Mouse (Mus musculus) ovary, postnatal 36 days (tissue): Measurements from ENCODE around the gene Elovl1.

Experiments used
- DNase-seq: peaks from one replicate; pipeline ENCODE4 v3.0.0; 2022; ENCODE audit warnings: low spot score, mixed read lengths

The Elovl1 gene

DNA sequence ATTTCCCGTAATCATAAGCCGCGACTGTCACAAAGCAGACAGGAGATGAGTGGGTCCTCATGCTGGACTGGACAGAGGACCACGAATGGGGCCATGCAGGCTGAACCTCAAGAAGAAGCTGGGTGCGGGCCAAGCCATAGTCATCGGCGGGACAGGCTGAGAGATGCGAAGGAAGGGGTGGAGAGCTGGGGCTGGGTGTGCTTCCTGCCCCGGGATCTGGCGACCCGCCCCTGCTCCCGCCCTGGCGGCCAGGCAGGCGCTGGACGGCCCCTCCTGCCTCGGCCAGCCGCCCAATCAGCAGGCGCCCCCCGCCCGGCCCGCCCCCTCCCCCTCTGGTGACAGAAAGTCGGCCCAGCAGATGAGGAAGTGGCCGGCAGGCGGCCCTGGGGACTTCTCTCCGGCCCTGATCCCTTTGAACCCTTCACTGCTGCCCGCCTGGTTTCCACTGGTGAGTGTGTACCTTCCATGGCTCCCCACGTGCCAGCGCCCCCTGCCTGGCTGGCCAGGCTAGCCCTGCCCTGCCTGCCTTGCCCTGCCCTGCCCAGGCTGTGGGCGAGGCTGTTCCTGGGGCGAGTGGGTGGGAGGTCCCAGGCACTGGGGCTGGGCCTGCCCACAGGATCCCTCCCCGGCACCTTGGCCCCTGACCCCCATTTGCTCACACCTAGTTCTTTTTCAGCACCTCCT, at the start of gene Elovl1:
TSS of gene Elovl1 (plus strand) at position 326 of the 684 bp plus-strand sequence.
- peak; percentile 93 for DNase-seq

DNA sequence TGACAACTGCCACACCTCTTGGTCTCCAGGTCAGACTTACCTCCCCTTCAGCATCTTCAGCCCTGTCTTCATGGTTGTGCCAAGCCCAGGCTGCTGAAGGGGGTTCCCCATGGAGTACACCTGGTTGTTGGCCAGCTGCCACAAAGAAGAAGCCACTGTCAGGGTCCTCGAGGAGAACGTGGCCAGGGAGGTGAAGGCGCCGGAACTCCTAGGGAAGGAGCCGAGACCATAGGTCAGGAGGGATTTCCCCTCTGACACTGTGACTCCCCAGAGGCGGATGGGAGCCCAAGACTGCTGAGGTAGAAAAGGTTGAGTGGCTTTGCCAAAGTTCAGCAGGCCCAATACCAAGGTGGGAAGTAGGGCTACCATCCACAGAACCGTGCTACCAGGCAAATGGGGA, 44.6 kb upstream of the Elovl1 start:
- DNase-seq = no peak

DNA sequence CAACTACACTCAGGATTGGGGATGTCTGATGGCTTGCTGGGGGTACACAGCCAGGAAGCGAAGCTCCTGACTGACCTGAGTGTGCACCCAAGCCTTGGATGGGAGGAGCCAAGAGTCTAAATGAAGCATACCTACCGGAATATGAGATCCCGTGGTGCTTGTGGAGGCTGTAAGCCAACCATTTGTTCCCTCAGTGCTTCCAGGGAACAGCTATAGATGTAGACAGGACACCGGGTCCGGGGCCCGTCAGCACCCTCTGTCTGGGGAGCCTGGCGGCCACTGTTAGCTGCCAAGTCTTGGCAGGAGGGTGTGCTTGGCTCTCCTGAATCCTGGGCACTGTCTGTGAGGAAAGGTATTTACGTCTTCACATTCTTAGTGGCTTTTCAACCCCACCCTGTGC, 40.6 kb upstream of the Elovl1 start:
- no peak for DNase-seq

DNA sequence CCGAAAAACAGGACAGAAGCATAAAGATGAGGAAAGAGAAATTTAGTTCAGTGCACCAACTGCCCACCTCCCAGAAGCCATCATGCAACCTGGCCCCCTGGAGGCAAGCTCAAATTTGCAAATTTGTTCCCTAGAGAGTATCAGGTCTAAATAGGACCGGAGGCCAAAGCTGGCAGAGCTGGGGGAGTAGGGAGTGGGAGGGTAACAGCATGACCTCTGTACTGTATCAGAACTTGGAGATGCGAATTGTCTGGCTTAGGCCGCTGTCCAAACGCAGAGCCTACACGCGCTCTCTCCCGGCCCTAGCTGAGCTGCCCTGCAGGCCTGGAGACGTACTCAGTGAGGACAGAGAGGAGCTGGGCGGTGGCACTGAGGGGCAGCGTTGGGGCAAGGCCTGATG, 37.7 kb upstream of the Elovl1 start:
- no peak for DNase-seq

DNA sequence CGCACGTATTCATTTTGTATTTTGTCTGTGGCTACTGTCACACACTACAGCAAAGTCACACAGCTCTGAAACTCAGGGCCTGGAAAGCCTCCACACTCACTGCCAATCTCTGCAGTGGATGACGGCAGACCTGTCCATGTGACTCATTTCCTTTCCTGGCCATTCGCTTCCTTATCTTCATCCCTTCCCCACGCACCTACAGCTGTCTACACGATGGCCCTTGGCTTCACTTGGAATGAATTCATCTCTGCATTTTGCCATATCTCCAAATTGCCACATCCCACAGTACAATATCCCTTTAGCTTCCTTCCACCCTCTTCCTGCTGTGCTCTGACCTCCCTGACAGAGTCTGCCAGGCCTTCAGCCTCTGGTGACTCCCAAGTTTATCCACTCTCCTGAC, 33.4 kb upstream of the Elovl1 start:
- DNase-seq = no peak

DNA sequence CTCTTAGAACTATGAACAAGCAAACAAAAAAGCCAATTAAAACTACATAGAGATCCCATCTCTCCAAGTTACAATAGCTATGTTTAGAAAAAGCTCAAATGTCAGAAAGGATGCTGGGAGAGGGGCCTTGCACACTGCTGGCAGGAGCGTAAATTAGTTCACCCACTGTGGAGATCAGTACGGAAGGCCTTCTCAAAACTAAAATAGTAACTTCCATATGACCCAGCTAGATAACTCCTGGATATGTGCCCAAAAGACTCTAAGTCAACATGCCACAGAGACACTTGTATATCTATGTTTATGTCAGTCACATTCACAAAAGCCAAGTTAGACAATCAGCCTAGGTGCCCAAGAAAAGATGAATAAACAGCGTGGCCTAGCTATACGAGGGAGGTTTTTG, 32.6 kb upstream of the Elovl1 start:
- no peak for DNase-seq

DNA sequence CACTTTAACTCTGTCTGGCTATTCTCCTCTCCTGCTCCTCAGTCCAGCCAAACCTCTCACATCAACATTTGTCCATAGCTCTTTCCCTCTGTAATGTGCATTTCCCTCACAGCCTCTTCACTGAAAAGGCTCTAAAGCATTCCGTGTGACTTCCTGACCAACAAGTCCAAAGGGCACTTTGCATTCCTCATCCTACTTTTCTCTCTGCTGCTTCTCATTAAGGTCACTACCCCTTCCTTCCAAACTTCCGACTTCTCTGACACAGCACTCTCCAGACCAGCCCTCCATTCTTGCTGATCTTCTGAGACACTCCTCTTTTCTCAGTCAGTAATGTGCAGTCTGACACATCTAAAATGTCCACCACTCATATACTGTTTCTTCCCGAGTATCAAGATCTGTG, 31.5 kb upstream of the Elovl1 start:
- DNase-seq = no peak

DNA sequence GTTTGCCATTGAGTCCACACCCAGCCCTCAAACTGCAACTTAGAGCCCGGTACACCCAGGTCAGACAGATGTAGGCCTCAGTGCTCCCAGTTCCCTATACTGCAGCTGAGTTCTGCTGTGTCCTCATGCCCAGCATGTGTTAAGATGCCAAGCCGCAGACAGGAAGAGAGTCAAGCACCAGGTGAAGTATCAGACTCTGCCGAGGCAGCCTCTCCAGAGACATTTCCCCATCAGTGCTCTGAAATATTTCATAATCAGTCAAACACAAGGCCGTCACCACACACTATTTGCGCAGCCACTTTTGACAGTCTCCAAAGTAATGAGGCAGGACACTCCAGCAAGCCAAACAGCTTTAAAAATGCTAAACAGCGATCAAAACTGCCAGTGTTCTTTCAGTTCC, 29.5 kb upstream of the Elovl1 start:
- no peak for DNase-seq

DNA sequence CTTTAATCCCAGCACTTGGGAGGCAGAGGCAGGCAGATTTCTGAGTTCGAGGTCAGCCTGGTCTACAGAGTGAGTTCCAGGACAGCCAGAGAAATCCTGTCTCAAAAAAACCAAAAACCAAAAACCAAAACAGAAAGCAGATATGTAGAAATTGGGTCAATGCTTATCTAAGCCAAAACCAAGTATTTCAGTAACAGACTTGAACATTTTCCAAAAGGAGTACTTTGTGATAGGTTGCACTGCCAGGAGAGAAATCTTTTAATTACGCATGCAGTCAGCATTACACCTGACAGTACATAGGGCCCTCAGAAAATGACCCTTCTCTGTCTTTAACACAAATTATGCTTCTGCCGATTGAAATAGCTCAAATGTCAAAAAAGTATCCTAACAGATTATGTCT, 26.5 kb upstream of the Elovl1 start:
- no peak for DNase-seq

DNA sequence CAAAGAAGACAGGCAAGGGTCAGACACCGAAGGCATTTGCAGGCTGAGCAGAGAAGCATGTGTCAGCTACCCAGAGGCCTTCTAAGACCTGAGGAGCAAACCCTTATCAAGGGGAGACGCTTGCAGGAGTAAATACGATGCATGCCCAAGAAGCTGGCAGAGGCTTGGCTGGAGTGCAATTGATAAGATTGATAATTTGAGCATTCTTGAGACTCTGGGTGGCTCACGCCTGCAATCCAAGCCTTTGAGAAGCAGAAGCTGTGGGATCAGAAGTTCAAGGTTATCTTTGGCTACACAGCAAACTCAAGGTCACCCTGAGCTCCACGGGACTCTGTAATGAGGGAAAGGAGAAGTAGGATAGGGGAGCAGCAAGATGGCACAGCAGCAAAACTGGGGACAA, 26.0 kb upstream of the Elovl1 start:
- peak; percentile 14 for DNase-seq

DNA sequence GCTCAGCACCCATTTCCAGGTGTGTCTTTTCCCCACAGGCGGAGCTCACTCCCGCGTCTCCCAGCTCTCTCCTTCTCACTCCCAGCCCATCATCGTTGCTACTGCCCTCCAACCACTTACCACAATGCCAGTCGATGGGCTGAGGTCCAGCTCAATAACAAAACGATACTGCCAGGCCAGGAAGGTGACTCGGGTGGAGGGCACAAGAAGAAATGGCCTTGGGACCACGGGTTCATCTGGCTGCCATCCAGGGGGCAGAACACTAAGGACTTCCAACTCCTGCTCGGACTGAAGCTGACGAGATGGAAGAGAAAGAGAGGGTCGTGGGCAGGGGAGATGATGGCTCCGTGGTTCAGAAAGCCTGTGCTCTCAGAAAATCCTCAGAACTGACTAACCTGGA, 25.2 kb upstream of the Elovl1 start:
- peak; percentile 32 for DNase-seq

DNA sequence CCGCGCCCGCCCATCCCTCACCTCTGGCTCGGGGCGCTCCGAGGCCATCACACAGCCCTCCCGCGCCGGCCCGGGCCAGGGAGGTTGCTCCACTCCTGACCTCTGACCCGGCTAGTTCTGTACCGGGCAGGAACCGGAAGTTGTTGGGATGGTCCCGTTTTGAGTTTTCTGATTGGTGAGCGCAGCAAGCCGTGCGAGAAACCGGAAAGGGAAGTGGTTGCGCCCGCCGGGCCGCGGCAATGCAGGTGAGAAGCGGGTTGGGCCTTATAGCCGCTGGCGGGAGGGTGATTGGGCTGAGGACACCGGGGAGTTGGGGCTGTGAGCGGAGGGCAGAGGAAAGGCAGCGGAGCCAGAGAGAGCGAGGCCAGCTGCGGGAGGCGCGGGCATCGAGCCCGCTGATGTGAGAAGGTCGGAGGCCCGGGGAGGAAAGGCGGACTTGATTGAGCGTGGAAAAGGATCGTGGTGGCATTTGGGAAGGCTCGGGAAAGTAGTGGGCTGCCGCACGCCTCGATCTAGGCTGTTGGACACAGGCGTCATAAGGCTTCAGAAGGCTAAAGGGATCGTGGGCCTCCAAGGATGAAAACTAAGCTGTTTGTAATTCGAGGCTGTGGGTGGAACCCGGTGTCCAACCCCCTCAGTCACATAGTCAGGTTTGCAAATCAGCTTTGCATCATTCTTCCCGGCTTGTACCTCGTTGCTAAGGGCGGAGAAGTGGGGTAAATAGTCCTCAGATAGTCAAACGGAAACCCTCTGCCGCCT, 18.6 kb upstream of the Elovl1 start, which contains the start of the genes Szt2 and Med8:
TSS of gene Szt2 (minus strand) at position 132 of the 759 bp plus-strand sequence.
TSS of gene Med8 (plus strand) at position 196 of the 759 bp plus-strand sequence.
- DNase-seq = peak; percentile 83

DNA sequence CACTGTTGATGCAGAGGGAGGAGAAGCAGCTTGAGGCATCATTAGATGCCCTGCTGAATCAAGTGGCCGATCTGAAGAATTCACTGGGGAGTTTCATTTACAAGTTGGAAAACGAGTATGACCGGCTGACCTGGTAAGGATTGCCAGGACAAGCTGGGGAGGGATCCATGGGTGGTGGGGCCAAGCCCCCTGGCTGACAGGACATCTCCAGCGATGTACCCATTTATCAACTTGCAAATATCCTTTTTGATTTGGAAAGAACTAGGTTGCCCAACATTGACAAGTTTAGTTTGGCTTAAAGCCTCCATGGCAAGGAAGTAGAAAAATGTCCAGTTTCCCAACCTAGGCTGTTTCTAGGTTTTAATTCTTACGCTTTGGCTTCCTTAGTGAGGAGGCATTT, 17.0 kb upstream of the Elovl1 start:
- no peak for DNase-seq

DNA sequence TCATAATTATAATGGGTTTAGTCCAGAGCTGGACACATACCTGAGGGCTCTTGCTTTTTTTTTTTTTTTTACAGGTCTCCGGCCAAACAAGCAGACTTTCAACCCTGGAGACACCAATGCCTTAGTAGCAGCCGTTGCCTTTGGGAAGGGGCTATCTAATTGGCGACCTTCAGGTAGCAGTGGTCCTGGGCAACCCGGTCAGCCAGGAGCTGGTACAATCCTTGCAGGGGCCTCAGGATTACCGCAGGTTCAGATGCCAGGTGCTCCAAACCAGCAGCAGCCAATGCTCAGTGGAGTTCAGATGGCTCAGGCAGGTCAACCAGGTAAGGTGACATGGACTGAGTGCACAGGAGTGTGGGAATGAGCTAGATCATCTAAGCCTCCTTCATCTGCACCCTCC, 14.3 kb upstream of the Elovl1 start:
- no peak for DNase-seq

DNA sequence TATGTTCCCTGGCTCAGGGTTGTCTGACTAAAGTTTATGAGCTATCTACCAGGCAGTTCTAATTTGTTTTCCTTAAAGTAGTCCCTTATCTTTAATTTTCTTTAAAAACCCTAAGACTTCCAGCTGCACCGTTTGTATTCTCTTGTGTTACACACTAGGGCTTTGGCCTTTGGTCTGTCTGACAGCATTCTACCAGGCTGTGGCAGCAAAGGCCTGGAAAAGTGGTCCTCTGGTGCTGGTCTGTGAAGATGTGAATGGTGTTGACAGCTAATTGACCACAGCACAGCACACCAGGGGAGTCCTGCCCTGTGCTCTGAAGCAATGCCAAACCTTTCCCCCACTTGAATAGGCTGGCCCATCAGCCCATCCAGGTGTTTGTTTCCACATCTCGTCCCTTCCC, 12.1 kb upstream of the Elovl1 start:
- no peak for DNase-seq

DNA sequence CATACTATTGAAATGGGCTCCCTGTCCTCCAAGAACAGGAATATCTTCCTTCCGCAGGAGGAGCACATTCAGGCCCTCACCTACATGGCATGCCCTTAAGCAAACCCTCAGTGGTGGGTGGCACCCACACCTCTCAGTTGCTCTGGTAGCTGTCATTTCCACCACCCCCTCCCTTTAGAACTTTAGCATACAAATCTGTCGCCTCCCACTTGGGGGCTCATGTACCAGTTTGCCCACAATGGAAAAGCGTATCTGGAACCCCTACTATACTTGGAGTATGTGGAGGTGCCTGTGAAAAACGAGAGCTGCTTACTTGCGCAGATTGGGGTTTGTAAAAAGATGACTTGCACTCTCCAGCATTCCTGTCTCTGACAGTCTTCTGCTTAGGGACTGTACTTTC, 11.6 kb upstream of the Elovl1 start:
- DNase-seq = no peak

DNA sequence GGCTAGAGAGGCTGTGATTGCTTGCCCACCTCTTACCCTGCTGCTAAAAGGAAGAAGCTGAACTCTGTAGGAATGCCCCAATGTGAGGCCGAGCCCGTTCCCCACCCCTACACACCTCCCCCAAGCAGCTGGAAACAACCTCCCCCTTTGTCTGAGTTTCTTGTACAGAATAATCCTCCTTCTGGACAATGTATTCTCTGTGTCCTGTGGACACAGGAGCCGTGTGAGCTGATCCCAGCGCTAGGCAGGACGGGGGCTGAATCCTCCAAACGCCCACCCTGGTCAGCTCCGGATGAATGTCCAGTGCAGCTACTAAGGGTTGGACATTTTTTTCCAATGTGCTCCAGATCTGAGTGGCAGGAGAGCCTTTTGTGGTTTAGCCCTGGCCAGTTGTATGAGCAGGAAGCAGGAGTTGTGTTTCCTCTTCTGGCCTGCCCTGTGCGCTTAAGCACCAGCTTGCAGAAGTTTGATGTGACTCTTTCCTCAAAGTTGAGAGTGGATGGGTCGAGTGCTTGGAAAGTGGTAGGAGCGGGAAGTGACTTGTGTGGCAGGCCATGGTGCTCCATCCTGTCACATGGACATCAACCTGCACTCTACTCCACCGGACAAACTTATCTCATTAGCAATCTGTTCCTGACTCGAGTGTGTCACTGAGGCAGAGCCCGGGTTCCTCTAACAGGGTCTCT, 10.6 kb upstream of the Elovl1 start:
- DNase-seq = no peak

DNA sequence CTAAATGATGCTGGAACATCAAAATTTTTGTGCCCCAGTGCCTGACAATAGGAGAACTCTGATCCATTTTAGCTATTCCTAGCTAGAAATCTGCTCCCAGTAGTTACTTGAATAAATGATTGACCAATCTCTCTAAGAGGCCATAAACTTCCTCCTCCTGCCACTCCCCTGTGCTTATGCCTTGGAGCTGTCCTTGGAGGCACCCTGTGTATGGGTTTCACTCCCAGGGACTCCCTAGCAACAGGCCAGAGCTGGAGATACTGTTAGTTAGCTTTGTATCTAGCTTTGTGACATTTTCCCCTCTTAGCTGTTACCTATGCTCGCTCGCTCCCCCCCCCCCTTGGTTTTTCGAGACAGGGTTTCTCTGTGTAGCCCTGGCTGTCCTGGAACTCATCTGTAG, 6.5 kb upstream of the Elovl1 start:
- DNase-seq = no peak

DNA sequence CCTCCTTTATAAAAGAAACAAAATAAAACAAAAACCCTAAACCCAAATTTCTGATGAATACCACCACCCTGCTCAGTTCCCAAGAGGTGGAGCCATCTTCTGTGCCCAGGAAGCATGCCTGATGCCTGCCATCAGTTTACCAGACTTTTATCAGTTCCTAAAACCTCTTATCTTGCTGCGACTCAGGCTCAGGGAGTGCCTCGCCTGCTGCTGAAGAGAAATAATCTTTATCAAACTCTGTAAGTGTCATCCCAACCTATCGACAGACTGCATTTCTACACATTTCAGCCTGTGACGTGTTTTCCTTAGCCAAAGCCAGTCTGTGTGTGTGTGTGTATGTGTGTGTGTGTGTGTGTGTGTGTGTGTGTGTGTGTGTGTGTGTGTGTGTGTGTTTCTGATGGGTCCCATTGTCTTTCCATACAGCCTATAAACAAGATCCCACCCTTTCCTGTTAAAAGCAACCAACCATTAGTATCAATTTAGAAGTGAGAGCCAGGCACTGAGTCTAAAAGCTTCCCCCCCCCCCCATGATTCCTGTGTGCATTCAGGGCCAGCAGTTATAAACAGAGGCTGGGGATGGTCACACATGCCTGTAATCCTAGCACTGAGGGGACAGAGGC, 3.2 kb upstream of the Elovl1 start:
- no peak for DNase-seq

DNA sequence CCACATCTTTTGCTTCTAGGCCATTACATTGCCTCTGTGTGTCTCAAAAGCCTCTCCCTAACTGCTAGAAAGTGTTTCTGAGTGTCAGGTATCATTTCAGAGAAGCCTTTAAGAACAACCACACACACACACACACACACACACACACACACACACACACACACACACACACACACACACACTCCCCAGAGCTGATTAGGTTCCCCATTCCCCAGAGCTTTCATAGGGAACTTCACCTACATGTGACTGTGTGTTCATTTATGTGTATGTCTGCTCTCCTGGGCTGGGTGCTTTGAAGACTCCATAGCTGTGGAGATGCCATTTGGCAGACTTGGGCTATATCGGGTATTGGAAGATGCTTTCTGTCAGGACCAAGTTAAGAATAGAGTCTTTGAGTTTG, 2.5 kb upstream of the Elovl1 start:
- DNase-seq = no peak

DNA sequence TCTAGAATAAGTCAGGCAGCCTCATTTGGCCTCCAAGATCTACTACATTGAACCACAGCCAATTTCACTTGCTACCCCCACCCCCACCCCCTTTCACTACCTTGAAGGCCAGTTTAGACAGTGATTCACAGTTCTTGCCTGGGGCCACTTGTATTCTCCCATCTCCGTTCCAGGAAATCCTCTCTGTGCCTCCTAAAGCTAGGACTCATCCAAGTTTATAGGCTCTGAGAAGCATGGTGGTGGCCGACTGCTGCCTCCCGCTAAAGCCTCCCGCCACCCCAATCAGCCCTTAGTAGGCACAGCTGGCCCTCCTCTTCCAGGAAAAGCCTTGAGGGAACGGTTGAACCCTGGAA, 502 bp upstream of the Elovl1 start:
- DNase-seq = no peak

DNA sequence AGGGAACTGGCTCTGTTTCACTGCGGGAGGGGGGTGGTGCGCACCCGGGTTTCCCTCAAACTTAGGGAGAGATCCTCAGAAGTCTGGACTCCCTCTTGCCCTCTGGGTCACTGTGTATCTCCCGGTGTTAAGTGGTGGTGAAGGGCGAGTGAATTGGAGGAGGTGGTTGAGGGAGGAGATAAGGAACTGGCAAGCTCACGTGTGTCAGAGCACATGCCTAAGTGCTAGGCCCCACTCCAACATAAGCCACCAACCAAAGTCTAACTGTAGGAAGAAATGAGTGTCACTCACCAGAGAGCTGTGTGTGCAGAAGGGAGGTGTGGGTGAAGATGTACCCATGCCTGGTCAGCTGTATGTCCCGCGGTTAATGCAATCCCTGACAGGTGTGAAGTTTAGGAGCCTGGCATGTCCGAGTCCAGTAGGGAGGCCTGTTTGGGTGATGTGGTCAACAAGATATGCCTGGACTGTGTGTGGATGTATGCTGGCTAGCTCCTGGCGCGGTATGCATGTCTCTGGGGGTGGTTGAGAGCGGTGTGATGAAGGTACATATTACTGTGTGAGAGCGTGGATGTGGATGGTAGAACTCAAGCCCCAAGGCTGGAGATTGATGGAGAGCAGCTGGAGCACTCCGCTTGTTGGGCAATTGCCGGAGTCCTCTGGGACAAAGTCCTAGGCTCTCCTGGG, 780 bp downstream of the Elovl1 start:
- peak; percentile 14 for DNase-seq
